ENCODE assay signal across 12 mouse cellular contexts in genomic region chr19:8590954-8591353, GRCm38 (mm10). TPM values are rescaled to one million over a fixed set of nuclear protein-coding genes. Genes with fewer than 3 reads are reported as not detected.
DNase-seq lines count a peak whose midpoint lies in the region; ATAC-seq and TF ChIP-seq lines count a peak whose summit lies in the region.
"Had no signal": no experiment of that assay in that cellular context is flagged by ENCODE, and none has a peak within 500 bp of the region (broad histone marks: within the 10 kb centered on the region; RNA-seq: fewer than 3 reads in every experiment).

TSS of gene Slc22a8 (plus strand) at chr19:8591254.

- no peak for DNase-seq in cerebellum, adult 2 months
- no peak for DNase-seq in cerebellum, postnatal 4 days (ENCODE audit: low spot score in 2 of 2)
- DNase-seq in kidney, postnatal 0 days (ENCODE audit: low spot score): no peak
- DNase-seq in kidney, postnatal 4 days: no peak
- peak; percentile 24 for DNase-seq in retina, postnatal 1 day
- no peak for DNase-seq in retina, embryonic 14.5 days (ENCODE audit: low spot score)
- DNase-seq in urinary bladder, postnatal 10 days (ENCODE audit: low spot score): no peak
- DNase-seq: cerebellum, postnatal 14 days; right cerebral cortex, adult 18-20 months had no signal

- no peak within 1 kb of the TSS for H3K27ac ChIP-seq in cerebellum, adult 2 months (ENCODE audit: insufficient read depth, low read length)
- no peak within 1 kb of the TSS for H3K27ac ChIP-seq in kidney, postnatal 0 days
- H3K27ac ChIP-seq in midbrain, embryonic 15.5 days: peak within 1 kb of the TSS; percentile 26; the same call in 1 of the 2 replicates
- H3K27ac ChIP-seq: limb, embryonic 13.5 days had no signal

- H3K4me2 ChIP-seq in kidney, postnatal 0 days (ENCODE audit: low read length): no peak within 1 kb of the TSS
- H3K4me2 ChIP-seq in midbrain, embryonic 15.5 days: no peak within 1 kb of the TSS
- H3K4me2 ChIP-seq: limb, embryonic 13.5 days had no signal

- no peaks in the 10 kb centered on the region for H3K27me3 ChIP-seq in cerebellum, adult 2 months (ENCODE audit: control insufficient read depth, insufficient read depth, low read length)
- H3K27me3 ChIP-seq in kidney, postnatal 0 days (ENCODE audit: insufficient read depth, low read length): no peaks in the 10 kb centered on the region
- H3K27me3 ChIP-seq in midbrain, embryonic 15.5 days (replicated peaks): no peaks in the 10 kb centered on the region
- H3K27me3 ChIP-seq: limb, embryonic 13.5 days had no signal

- TF ChIP-seq POLR2A in cerebellum, adult 2 months (IDR thresholded peaks at IDR 0.05; ENCODE audit: borderline replicate concordance, insufficient read depth, low read length): no peak

- no peak for TF ChIP-seq CTCF in cerebellum, adult 2 months (IDR thresholded peaks at IDR 0.05; ENCODE audit: borderline replicate concordance, insufficient read depth, low read depth, low read length)
- TF ChIP-seq CTCF in kidney, postnatal 0 days (IDR thresholded peaks at IDR 0.05; ENCODE audit: low read depth): no peak

- no peaks in the 10 kb centered on the region for H3K36me3 ChIP-seq in kidney, postnatal 0 days (ENCODE audit: insufficient read depth, low read length)
- H3K36me3 ChIP-seq in midbrain, embryonic 15.5 days (replicated peaks): no peaks in the 10 kb centered on the region
- H3K36me3 ChIP-seq: limb, embryonic 13.5 days had no signal

- WGBS in cerebellum, adult 2 months: 56% methylated on average over 8 of the region's 8 CpGs
- 63% methylated on average over 8 of the region's 8 CpGs for WGBS in kidney, postnatal 0 days
- WGBS in midbrain, embryonic 15.5 days: 51% methylated on average over 8 of the region's 8 CpGs

- ATAC-seq in kidney, postnatal 0 days (replicated peaks; ENCODE audit: low FRiP score, low read depth): no peak
- ATAC-seq in midbrain, embryonic 15.5 days (replicated peaks): 0 out of 2 replicates have a peak, but pooled peaks have one; percentile 25

- no peaks in the 10 kb centered on the region for H3K4me1 ChIP-seq in cerebellum, adult 2 months (ENCODE audit: control insufficient read depth, insufficient read depth, low read length)
- H3K4me1 ChIP-seq in kidney, postnatal 0 days (replicated peaks; ENCODE audit: insufficient read depth, low read length): no peaks in the 10 kb centered on the region
- H3K4me1 ChIP-seq in midbrain, embryonic 15.5 days: no peaks in the 10 kb centered on the region

- no peak within 1 kb of the TSS for H3K9ac ChIP-seq in kidney, postnatal 0 days (ENCODE audit: low read depth, low read length)
- no peak within 1 kb of the TSS for H3K9ac ChIP-seq in midbrain, embryonic 15.5 days
- H3K9ac ChIP-seq: limb, embryonic 13.5 days had no signal

- no peak within 1 kb of the TSS for H3K4me3 ChIP-seq in cerebellum, adult 2 months (replicated peaks; ENCODE audit: insufficient read depth, low read depth, low read length)
- no peak within 1 kb of the TSS for H3K4me3 ChIP-seq in kidney, postnatal 0 days (replicated peaks; ENCODE audit: low read depth, low read length)
- H3K4me3 ChIP-seq in midbrain, embryonic 15.5 days: no peak within 1 kb of the TSS
- H3K4me3 ChIP-seq: limb, embryonic 13.5 days had no signal

- no peaks in the 10 kb centered on the region for H3K9me3 ChIP-seq in kidney, postnatal 0 days (replicated peaks; ENCODE audit: low read length)
- no peaks in the 10 kb centered on the region for H3K9me3 ChIP-seq in midbrain, embryonic 15.5 days
- H3K9me3 ChIP-seq: limb, embryonic 13.5 days had no signal

RNA-seq across cellular contexts. Expression of gene Slc22a8, which starts in this region (rescaled TPM):
- 18.2 and 19.1 TPM in 2 replicates for polyA plus RNA-seq in cerebellum, adult 2 months (2012; rRNA removed)
- 19.2 and 25.5 TPM in 2 replicates for polyA plus RNA-seq in kidney, postnatal 0 days (2015; fragmentation: Nextera tagmentation; extraction: Ambion mirVana)
- 12.1 and 13.5 TPM in 2 replicates for polyA plus RNA-seq in midbrain, embryonic 15.5 days (2015; fragmentation: Nextera tagmentation; extraction: Ambion mirVana)
- polyA plus RNA-seq: limb, embryonic 13.5 days; stomach, embryonic 14.5 days had no signal
